Mouse (Mus musculus): Measurements from ENCODE around the gene Jmjd6.

DNA sequence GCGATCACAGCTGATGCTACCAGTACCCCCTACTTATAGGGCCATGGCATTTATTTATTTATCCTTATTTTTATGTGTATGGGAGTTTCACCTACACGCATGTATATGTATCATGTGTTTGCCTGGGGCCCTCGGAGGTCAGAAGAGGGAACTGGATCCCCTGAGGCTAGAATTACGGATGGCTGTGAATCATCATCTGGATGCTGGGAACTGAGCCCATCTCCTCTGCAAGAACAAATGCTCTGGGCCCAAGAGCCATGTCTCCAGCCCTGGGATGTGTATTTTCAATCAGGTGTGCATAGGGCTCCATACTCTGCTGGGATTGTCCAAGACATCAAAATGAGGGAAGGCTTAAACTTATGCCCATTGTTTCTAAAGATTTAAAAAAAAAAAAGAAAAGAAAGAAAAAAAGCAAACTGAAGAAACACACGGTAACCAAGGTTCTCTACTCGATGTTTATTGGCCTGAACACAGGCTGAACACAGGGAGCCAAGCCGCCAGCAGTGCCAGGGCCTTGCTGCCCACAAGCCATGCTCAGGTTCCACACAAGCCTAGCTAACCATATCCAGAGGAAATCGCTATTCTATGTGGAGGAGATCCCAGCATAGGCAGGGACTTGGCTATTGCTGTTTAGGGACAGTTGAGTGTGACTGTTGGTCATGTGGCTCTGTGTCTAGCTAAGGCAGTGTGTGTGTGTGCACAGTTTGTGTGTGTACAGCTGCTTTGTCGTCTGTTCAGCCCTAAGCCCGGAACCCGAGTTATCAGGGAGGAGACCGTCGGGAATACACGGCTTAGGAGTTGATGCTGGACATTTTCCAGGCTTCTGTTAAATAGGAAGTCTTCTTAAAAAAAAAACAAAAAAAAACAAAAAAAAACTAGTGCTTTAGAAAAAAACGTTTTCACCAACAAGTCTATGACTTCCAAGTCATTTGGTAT is 36.8 kb downstream of the Jmjd6 start:
- TF ChIP-seq CTCF (IDR thresholded peaks at IDR 0.05; ENCODE audit: low read depth, low read length) (no peak), POLR2A (IDR thresholded peaks at IDR 0.05; ENCODE audit: borderline replicate concordance, low read depth, low read length) (no peak)
